Mouse (Mus musculus): Measurements from ENCODE around the gene Rhot1.

DNA sequence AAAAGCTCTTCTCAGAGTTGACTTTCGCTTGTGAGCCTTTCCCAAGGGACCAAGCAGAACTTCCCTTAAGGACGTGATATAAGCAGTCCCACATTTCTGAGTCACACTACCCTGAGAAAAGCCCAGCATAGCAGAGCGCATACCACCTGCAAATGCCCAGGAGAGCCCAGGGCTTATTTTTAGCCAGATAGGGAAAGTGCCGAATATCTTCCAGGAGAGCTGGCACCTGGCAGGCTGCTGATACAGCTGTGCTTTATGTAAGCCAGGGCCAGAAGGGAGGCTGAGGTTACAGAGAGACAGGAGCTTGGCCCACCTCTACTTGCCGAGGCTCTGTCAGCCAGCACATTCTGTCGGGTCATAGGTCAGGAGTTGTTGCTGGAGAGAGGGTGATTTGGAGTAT lies 75.8 kb downstream of the Rhot1 start:
- TF ChIP-seq POLR2A (IDR thresholded peaks at IDR 0.05; ENCODE audit: extremely low read depth, insufficient read depth, low read length) (no peak), CTCF (IDR thresholded peaks at IDR 0.05; ENCODE audit: extremely low read depth, insufficient read depth, low read length) (no peak)
